Mouse (Mus musculus) hindbrain, embryonic 13.5 days (tissue): ENCODE measurements around the gene Meis1. TPM values are rescaled to one million over a fixed set of nuclear protein-coding genes. Genes with fewer than 3 reads are reported as not detected.

Source experiments
- ATAC-seq: fragments of 200-750 bp; cut with Nextera tagmentation; 2 replicates; pipeline ENCODE4 v1.8.0; 2017; ENCODE audit warnings: moderate TSS enrichment; ENCODE audit not compliant: low FRiP score
- H3K27ac ChIP-seq: fragments of 300-500 bp; sonication (generic); 2 replicates; pipeline ENCODE4 v1.5.1; 2015; ENCODE audit warnings: inconsistent platforms, mild to moderate bottlenecking, moderate library complexity
- H3K27me3 ChIP-seq: fragments of 300-500 bp; sonication (generic); 2 replicates; pipeline ENCODE4 v1.6.1; 2015; ENCODE audit warnings: mild to moderate bottlenecking, inconsistent platforms
- H3K36me3 ChIP-seq: fragments of 300-500 bp; sonication (generic); 2 replicates; pipeline ENCODE4 v1.6.1; 2015; ENCODE audit warnings: mild to moderate bottlenecking, inconsistent platforms
- H3K4me1 ChIP-seq: fragments of 300-500 bp; sonication (generic); replicated peaks from 2 replicates; pipeline ENCODE4 v1.6.1; 2015; ENCODE audit warnings: inconsistent platforms
- H3K4me2 ChIP-seq: fragments of 300-500 bp; sonication (generic); 2 replicates; pipeline ENCODE4 v1.6.1; 2015; ENCODE audit warnings: inconsistent platforms, mild to moderate bottlenecking, moderate library complexity
- H3K4me3 ChIP-seq: fragments of 300-500 bp; sonication (generic); 2 replicates; pipeline ENCODE4 v1.5.1; 2015; ENCODE audit warnings: mild to moderate bottlenecking, inconsistent platforms
- H3K9ac ChIP-seq: fragments of 300-500 bp; sonication (generic); 2 replicates; pipeline ENCODE4 v1.6.1; 2015; ENCODE audit warnings: mild to moderate bottlenecking, inconsistent platforms
- H3K9me3 ChIP-seq: fragments of 300-500 bp; sonication (generic); 2 replicates; pipeline ENCODE4 v1.6.1; 2016; ENCODE audit warnings: inconsistent platforms
- WGBS: fragments of 180-500 bp; shearing (Covaris S2); methylation state at CpG from one replicate; pipeline ENCODE4 v1.1.7; 2015; 5-methylcytosine and 5-hydroxymethylcytosine counted together
- polyA plus RNA-seq: library from polyadenylated mRNA; unstranded; fragments of >200 nt; fragmentation: Nextera tagmentation; extraction: Ambion mirVana; gene quantifications from 2 replicates; pipeline ENCODE4 v1.2.1, GENCODE M21; 2015

Meis1 gene
- polyA plus RNA-seq, 1 experiment from 2014 or later: 212 TPM

DNA sequence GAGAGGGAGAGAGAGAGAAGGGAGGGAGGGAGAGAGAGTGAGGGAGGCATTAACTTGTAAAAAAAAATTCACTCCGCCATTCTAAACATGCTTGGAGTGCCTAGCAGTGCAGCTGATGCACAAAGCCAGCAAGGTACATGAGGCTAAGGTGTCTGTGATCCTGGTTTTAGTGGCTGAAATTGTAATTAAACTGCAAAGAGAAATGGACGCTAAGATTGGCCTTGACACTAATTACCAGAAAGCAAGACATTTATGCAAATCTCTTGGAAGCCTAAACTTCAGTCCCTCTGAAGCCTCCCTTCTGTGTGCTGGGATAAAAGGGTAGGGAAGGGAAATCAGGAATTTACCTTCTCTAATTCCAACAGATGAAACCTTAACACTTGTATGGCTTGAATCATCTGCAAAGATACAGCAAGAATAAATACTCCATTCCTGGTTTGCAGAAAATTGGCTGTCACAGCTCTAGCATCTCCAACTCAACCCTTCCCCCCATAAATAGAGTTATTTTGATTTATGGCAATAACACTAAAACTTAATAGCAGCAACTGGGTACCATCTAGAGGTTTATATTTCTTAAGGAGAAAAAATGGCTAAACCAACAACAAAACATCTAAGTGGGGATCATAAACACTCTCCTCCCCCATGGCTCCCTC is 6.2 kb downstream of the Meis1 start:
- peak overlapping the region; percentile 100 for H3K9ac ChIP-seq

GRCm38 (mm10) chr11:19012001-19012400 is 6.8 kb downstream of the Meis1 start:
- peaks cover 71% of the 10 kb centered on the region for H3K4me1 ChIP-seq
- WGBS: 22% methylated on average over 2 of the region's 2 CpGs
- ATAC-seq: no peak
- H3K4me3 ChIP-seq: peak overlapping the region; percentile 85
- no peaks in the 10 kb centered on the region for H3K27me3 ChIP-seq
- H3K36me3 ChIP-seq: peaks cover 25% of the 10 kb centered on the region
- H3K9me3 ChIP-seq: no peaks in the 10 kb centered on the region
- peak overlapping the region; percentile 89 for H3K4me2 ChIP-seq
- H3K27ac ChIP-seq: peak overlapping the region; percentile 100
- H3K9ac ChIP-seq: peak overlapping the region; percentile 100

More for the DNA sequence above, 6.2 kb downstream of the Meis1 start:
- ATAC-seq: no peak
- Histone ChIP-seq H3K27ac (peak overlapping the region; percentile 100), H3K36me3 (peaks cover 23% of the 10 kb centered on the region), H3K4me3 (peak overlapping the region; percentile 85), H3K9me3 (no peaks in the 10 kb centered on the region), H3K4me2 (peak overlapping the region; percentile 89), H3K27me3 (no peaks in the 10 kb centered on the region), H3K4me1 (peaks cover 65% of the 10 kb centered on the region)
- 12% methylated on average over 2 of the region's 2 CpGs for WGBS

DNA sequence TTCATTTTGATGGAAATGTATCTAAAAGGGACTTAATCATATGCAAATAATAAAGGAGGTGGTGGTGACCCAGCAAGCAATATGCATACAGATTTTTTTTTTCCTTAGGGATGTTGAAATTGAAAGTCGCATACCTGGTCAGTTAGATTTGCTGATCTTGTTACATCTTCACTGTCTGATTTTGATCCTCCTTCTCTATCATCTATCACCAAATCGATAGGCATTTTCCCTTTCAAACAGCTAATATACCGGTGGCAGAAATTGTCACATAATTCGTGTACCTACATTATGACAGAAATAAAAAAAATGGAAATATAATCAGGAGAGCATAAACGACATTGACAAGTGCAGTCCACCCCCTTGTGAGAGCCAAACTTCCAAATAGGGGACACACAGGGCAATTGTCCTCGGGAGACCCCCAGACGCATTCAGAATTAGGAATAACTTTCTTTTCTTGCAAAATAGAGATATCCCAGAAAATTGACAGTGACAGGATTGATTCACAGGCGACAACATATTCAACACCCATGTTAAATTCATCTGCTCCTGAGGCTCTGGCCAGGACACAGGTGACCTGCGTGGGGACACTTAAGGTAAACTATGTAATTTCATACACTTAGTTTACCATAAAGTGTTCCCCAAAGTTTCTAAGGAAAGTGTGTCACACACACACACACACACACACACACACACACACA is 7.5 kb downstream of the Meis1 start:
- peaks cover 25% of the 10 kb centered on the region for H3K36me3 ChIP-seq
- peak overlapping the region; percentile 100 for H3K27ac ChIP-seq
- peak overlapping the region; percentile 100 for H3K9ac ChIP-seq
- ATAC-seq: no peak
- peak overlapping the region; percentile 85 for H3K4me3 ChIP-seq
- peak overlapping the region; percentile 89 for H3K4me2 ChIP-seq
- no peaks in the 10 kb centered on the region for H3K27me3 ChIP-seq
- H3K9me3 ChIP-seq: no peaks in the 10 kb centered on the region
- 17% methylated on average over 9 of the region's 9 CpGs for WGBS
- peaks cover 74% of the 10 kb centered on the region for H3K4me1 ChIP-seq

GRCm38 (mm10) chr11:19010396-19010811 is 8.4 kb downstream of the Meis1 start:
- Histone ChIP-seq H3K27me3 (no peaks in the 10 kb centered on the region), H3K27ac (peak overlapping the region; percentile 100), H3K4me1 (peaks cover 73% of the 10 kb centered on the region), H3K36me3 (peaks cover 20% of the 10 kb centered on the region), H3K9ac (peak overlapping the region; percentile 100), H3K4me3 (peak overlapping the region; percentile 85), H3K9me3 (no peaks in the 10 kb centered on the region), H3K4me2 (peak overlapping the region; percentile 89)
- 6% methylated on average over 14 of the region's 14 CpGs for WGBS
- ATAC-seq: peak; percentile 26; the same call in 1 of the 2 replicates

DNA sequence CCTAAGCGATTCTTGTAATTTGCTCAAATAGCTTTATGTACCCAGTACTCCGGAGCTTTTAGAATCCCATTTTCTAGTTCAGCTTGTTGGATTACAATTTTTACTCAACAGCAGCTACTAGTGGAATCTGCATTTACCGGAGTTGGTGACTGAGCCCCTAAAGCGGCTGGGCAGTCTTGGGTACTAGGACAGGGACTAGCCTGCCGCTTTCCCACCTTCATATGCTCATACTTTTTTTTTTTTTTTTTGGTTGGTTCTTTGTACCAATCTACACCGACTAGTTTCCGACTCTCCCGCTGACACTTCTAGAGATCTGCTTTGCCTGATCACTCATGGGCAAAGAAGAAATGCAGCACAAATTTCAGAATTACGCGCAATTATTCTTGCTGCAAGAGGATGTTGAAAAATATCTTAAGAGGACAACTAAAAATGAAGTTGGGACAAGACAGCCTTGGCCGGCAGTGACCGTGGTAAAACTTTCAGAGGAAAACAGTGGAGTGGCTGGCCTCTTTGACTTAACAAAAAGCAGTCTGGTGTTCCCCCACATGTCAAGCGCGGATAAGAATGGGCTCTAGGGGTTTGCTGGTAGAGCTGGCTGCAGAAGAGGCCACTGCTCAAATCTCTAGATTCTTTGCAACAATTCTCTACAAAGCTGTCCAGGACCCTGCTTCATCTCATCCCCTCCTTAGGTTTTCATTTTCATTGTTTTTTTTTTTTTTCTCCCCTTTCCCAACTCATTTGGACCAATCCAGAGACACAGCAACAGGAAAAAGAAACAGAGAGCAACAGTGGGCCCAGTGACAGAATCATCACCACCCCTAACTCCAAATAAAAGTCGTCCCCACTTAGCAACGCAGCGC is 9.0 kb downstream of the Meis1 start:
- no peaks in the 10 kb centered on the region for H3K27me3 ChIP-seq
- peaks cover 73% of the 10 kb centered on the region for H3K4me1 ChIP-seq
- peak overlapping the region; percentile 89 for H3K4me2 ChIP-seq
- no peak for ATAC-seq
- WGBS: 11% methylated on average over 17 of the region's 17 CpGs
- peaks cover 22% of the 10 kb centered on the region for H3K36me3 ChIP-seq
- H3K9ac ChIP-seq: peak overlapping the region; percentile 100
- peak overlapping the region; percentile 100 for H3K27ac ChIP-seq
- H3K4me3 ChIP-seq: peak overlapping the region; percentile 85
- H3K9me3 ChIP-seq: no peaks in the 10 kb centered on the region

GRCm38 (mm10) chr11:19008610-19009384 is 10.0 kb downstream of the Meis1 start:
- peak overlapping the region; percentile 89 for H3K4me2 ChIP-seq
- peak overlapping the region; percentile 100 for H3K9ac ChIP-seq
- peaks cover 16% of the 10 kb centered on the region for H3K36me3 ChIP-seq
- H3K27me3 ChIP-seq: no peaks in the 10 kb centered on the region
- no peak for ATAC-seq
- peaks cover 72% of the 10 kb centered on the region for H3K4me1 ChIP-seq
- no peaks in the 10 kb centered on the region for H3K9me3 ChIP-seq
- H3K27ac ChIP-seq: peak overlapping the region; percentile 100
- H3K4me3 ChIP-seq: peak overlapping the region; percentile 85
- WGBS: 15% methylated on average over 13 of the region's 13 CpGs

GRCm38 (mm10) chr11:19007541-19008424 is 11.0 kb downstream of the Meis1 start:
- WGBS: 9% methylated on average over 45 of the region's 45 CpGs
- H3K9me3 ChIP-seq: no peaks in the 10 kb centered on the region
- peak; percentile 53 for ATAC-seq
- no peaks in the 10 kb centered on the region for H3K27me3 ChIP-seq
- peak overlapping the region; percentile 85 for H3K4me3 ChIP-seq
- peaks cover 69% of the 10 kb centered on the region for H3K4me1 ChIP-seq
- H3K4me2 ChIP-seq: peak overlapping the region; percentile 89
- H3K27ac ChIP-seq: peak overlapping the region; percentile 100
- peaks cover 15% of the 10 kb centered on the region for H3K36me3 ChIP-seq
- peak overlapping the region; percentile 100 for H3K9ac ChIP-seq

GRCm38 (mm10) chr11:19007068-19007467 is 11.7 kb downstream of the Meis1 start:
- H3K4me1 ChIP-seq: peaks cover 64% of the 10 kb centered on the region
- H3K4me3 ChIP-seq: peak overlapping the region; percentile 85
- H3K9ac ChIP-seq: peak overlapping the region; percentile 100
- 34% methylated on average over 5 of the region's 5 CpGs for WGBS
- no peak for ATAC-seq
- peaks cover 15% of the 10 kb centered on the region for H3K36me3 ChIP-seq
- H3K4me2 ChIP-seq: peak overlapping the region; percentile 89
- H3K27ac ChIP-seq: peak overlapping the region; percentile 100
- no peaks in the 10 kb centered on the region for H3K27me3 ChIP-seq
- no peaks in the 10 kb centered on the region for H3K9me3 ChIP-seq

- WGBS: 41% methylated on average over 3 of the region's 3 CpGs
- H3K9me3 ChIP-seq: no peaks in the 10 kb centered on the region
- H3K27ac ChIP-seq: peak overlapping the region; percentile 62
- H3K9ac ChIP-seq: peak overlapping the region; percentile 43; the same call in 1 of the 2 replicates
- no peak for ATAC-seq
- peak overlapping the region; percentile 11; the same call in 1 of the 2 replicates for H3K4me3 ChIP-seq
- peaks cover 22% of the 10 kb centered on the region for H3K36me3 ChIP-seq
- H3K27me3 ChIP-seq: no peaks in the 10 kb centered on the region
- H3K4me2 ChIP-seq: peak overlapping the region; percentile 89
- H3K4me1 ChIP-seq: peaks cover 54% of the 10 kb centered on the region
Measured at GRCm38 (mm10) chr11:19005913-19006693, 12.7 kb downstream of the Meis1 start.
